Mouse (Mus musculus): ENCODE data around the gene C1ra. TPM values are rescaled to one million over a fixed set of nuclear protein-coding genes. Genes with fewer than 3 reads are reported as not detected.
"Not testable (repeated sequence)": the region's sequence is repeated elsewhere in the genome, so short reads cannot be mapped to it uniquely, and the experiment has no call there.

Gene C1ra
- polyA plus RNA-seq, 1 experiment from 2014 or later, result 0.20 TPM

DNA sequence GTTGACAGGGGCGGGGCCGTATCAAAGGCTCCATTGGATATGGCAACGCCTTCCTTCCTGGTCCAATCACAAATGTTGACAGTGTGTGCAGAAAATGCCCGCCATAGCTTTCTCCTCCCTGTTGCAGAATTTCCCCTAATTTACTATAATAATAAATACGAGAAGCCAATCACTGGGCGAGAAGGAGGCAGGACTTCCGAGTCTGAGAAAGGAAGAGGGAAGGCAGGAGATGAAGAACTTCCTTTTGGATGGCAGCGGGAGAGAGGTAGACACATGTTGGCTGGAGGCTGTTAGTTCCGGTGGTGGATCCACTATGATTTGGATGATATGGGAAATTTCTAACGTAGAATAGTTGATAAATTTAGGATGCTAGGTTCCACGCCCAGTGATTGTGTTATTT is 37.6 kb upstream of the C1ra start:
- no peak overlapping the region for H3K4me2 ChIP-seq (replicated peaks; ENCODE audit: low read depth, low read length)
- no peak overlapping the region for H3K27ac ChIP-seq (ENCODE audit: low read depth, low read length)
- no peak overlapping the region for H3K4me3 ChIP-seq (ENCODE audit: low read depth, low read length)
- WGBS, result 83% methylated on average over 11 of the region's 11 CpGs
- H3K9me3 ChIP-seq (ENCODE audit: control insufficient read depth, low read length), result no peaks in the 10 kb centered on the region
- DNase-seq (ENCODE audit: low spot score) (no peak), ATAC-seq (ENCODE audit: low FRiP score) (no peak)
- no peaks in the 10 kb centered on the region for H3K36me3 ChIP-seq (ENCODE audit: control insufficient read depth, insufficient read depth, low read length)
- no peak overlapping the region for H3K9ac ChIP-seq (ENCODE audit: low read depth, low read length)
- H3K27me3 ChIP-seq (ENCODE audit: control insufficient read depth, insufficient read depth, low read length), result no peaks in the 10 kb centered on the region
- H3K4me1 ChIP-seq (replicated peaks; ENCODE audit: control insufficient read depth, insufficient read depth, low read length), result no peaks in the 10 kb centered on the region

DNA sequence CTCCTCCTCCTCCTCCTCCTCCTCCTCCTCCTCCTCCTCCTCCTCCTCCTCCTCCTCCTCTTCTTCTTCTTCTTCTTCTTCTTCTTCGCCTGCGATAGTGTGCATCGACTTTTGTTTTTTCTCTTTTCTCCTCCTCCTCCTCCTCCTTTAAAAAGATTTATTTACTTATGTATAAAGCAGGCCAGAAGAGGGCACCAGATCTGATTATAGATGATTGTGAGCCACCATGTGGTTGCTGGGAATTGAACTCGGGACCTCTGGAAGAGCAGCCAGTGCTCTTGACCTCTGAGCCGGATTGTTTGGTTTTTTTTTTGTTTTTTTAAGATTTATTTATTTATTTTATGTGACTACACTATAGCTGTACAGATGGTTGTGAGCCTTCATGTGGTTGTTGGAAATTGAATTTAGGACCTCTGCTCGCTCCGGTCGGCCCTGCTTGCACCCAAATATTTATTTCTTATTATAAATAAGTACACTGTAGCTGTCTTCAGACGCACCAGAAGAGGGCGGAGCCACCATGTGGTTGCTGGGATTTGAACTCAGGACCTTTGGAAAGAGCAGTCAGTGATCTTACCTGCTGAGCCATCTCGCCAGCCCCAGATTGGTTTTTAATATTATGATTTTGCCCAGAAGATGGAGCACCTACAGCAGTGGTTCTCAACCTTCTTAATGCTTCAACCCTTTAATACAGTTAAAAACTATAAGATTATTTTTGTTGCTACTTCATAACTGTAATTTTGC is 36.7 kb upstream of the C1ra start:
- not testable (repeated sequence) for H3K27me3 ChIP-seq (ENCODE audit: control insufficient read depth, insufficient read depth, low read length); H3K4me1 ChIP-seq (replicated peaks; ENCODE audit: control insufficient read depth, insufficient read depth, low read length); ATAC-seq (ENCODE audit: low FRiP score); H3K9me3 ChIP-seq (ENCODE audit: control insufficient read depth, low read length); DNase-seq (ENCODE audit: low spot score); H3K36me3 ChIP-seq (ENCODE audit: control insufficient read depth, insufficient read depth, low read length); H3K27ac ChIP-seq (ENCODE audit: low read depth, low read length); H3K4me3 ChIP-seq (ENCODE audit: low read depth, low read length); H3K9ac ChIP-seq (ENCODE audit: low read depth, low read length); H3K4me2 ChIP-seq (replicated peaks; ENCODE audit: low read depth, low read length)
- 88% methylated on average over 8 of the region's 11 CpGs for WGBS

DNA sequence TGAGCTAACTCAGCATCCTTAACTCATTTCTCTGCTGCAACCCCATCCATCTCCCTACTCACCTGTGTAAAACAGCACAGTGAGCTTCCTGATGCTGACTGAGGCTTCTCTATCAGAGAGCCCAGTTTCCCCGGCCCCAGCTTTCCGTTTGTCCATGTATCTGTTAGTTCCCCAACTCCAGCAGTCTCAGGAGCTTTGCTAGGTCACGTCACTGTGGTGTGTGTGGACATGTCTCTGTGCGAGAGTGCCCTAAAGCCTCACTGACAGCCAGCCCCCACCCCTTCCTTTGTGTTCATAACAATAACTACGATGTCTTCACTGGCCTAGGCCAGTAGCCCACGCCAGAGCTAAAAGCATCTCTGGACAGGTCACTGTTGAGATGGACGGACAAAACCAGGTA is 36.0 kb upstream of the C1ra start:
- H3K27me3 ChIP-seq (ENCODE audit: control insufficient read depth, insufficient read depth, low read length), result no peaks in the 10 kb centered on the region
- H3K36me3 ChIP-seq (ENCODE audit: control insufficient read depth, insufficient read depth, low read length), result no peaks in the 10 kb centered on the region
- H3K27ac ChIP-seq (ENCODE audit: low read depth, low read length), result no peak overlapping the region
- no peaks in the 10 kb centered on the region for H3K9me3 ChIP-seq (ENCODE audit: control insufficient read depth, low read length)
- no peak overlapping the region for H3K4me2 ChIP-seq (replicated peaks; ENCODE audit: low read depth, low read length)
- ATAC-seq (ENCODE audit: low FRiP score) (no peak), DNase-seq (ENCODE audit: low spot score) (no peak)
- H3K4me1 ChIP-seq (replicated peaks; ENCODE audit: control insufficient read depth, insufficient read depth, low read length), result no peaks in the 10 kb centered on the region
- 76% methylated on average over 7 of the region's 7 CpGs for WGBS
- no peak overlapping the region for H3K9ac ChIP-seq (ENCODE audit: low read depth, low read length)
- H3K4me3 ChIP-seq (ENCODE audit: low read depth, low read length), result no peak overlapping the region

DNA sequence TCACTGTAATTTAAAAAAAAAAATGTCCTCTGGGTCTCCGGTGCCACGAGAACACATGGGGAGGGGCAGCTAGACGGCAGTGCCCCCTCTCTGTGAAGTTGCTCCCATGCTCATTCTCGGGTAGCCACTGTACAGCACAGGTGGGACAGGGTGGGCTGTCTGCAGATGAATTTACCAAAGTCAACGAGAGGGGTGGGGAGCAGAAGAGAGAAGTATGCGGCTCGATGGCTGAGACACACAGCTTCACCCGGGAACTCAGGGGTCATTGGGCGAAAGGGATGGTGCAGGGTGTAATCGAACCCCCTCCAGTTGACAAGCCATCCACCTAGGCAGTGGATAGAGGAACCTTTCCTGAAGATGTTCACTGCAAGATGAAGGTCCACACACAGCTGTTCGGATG is 35.4 kb upstream of the C1ra start:
- no peak overlapping the region for H3K9ac ChIP-seq (ENCODE audit: low read depth, low read length)
- 85% methylated on average over 11 of the region's 11 CpGs for WGBS
- H3K36me3 ChIP-seq (ENCODE audit: control insufficient read depth, insufficient read depth, low read length), result no peaks in the 10 kb centered on the region
- H3K27ac ChIP-seq (ENCODE audit: low read depth, low read length), result no peak overlapping the region
- H3K9me3 ChIP-seq (ENCODE audit: control insufficient read depth, low read length), result no peaks in the 10 kb centered on the region
- DNase-seq (ENCODE audit: low spot score) (no peak), ATAC-seq (ENCODE audit: low FRiP score) (no peak)
- no peaks in the 10 kb centered on the region for H3K27me3 ChIP-seq (ENCODE audit: control insufficient read depth, insufficient read depth, low read length)
- no peak overlapping the region for H3K4me2 ChIP-seq (replicated peaks; ENCODE audit: low read depth, low read length)
- H3K4me1 ChIP-seq (replicated peaks; ENCODE audit: control insufficient read depth, insufficient read depth, low read length), result no peaks in the 10 kb centered on the region
- H3K4me3 ChIP-seq (ENCODE audit: low read depth, low read length), result no peak overlapping the region

DNA sequence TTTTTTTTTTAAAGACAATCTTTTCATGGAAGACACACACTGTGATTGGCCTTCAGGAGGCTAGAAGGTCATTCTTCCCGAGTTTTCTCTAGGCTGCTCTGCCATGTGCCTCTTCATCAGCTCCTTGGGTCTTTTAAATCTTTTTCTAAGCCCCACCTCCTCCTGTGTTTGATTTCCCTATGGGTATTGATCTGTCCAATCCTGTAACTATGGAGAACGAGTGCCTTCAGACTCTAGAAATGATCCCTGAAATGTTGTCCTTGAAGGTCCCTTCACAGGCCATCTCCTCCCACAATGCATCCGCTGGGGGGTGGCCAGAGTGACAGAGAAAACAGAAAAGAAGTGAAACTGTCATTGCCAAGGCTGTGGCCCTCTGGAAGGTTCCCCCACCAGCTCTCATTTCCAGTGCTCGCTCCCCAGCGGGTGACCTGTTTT is 35.0 kb upstream of the C1ra start:
- ATAC-seq (ENCODE audit: low FRiP score) (no peak), DNase-seq (ENCODE audit: low spot score) (no peak)
- WGBS, result 69% methylated on average over 5 of the region's 5 CpGs
- Histone ChIP-seq H3K36me3 (ENCODE audit: control insufficient read depth, insufficient read depth, low read length) (no peaks in the 10 kb centered on the region), H3K4me3 (ENCODE audit: low read depth, low read length) (no peak overlapping the region), H3K27me3 (ENCODE audit: control insufficient read depth, insufficient read depth, low read length) (no peaks in the 10 kb centered on the region), H3K9ac (ENCODE audit: low read depth, low read length) (no peak overlapping the region), H3K4me2 (replicated peaks; ENCODE audit: low read depth, low read length) (no peak overlapping the region), H3K27ac (ENCODE audit: low read depth, low read length) (no peak overlapping the region), H3K4me1 (replicated peaks; ENCODE audit: control insufficient read depth, insufficient read depth, low read length) (no peaks in the 10 kb centered on the region), H3K9me3 (ENCODE audit: control insufficient read depth, low read length) (no peaks in the 10 kb centered on the region)

DNA sequence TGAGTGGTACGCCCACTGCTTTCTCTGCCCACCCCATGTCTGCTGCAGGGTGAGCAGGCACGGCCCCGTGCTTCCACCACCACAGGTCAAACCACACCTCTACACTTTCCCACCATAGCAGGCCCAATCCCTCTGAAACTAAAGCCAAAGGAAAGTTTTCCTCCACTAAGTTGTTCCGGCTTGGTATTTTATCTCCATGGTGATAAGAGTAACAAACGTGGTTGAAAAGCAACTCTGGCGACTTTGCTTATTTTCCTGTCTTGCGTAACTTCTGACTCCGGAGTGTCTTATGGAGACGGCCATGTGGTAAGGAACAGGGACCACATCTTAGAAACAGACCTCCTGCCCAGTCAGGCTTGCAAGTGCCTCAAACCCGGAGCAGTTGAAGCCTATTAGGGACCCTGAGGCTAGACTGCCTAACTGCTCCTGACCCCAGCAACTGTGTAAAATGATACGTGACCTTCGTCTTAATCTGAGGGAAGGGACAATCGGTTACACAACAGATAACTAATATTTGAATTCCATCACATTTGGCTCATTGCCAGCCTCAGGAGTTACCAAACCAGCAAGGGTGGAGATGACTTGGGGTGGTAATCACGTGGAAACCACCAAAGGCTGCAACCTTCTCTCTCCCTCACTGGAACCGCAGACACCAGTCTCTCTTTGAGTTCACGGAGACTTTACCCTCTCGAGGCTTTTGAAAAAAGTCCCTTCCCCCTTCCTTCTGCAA is 34.1 kb upstream of the C1ra start:
- no peaks in the 10 kb centered on the region for H3K4me1 ChIP-seq (replicated peaks; ENCODE audit: control insufficient read depth, insufficient read depth, low read length)
- no peaks in the 10 kb centered on the region for H3K27me3 ChIP-seq (ENCODE audit: control insufficient read depth, insufficient read depth, low read length)
- DNase-seq (ENCODE audit: low spot score) (no peak), ATAC-seq (ENCODE audit: low FRiP score) (no peak)
- WGBS, result 77% methylated on average over 17 of the region's 17 CpGs
- no peak overlapping the region for H3K4me3 ChIP-seq (ENCODE audit: low read depth, low read length)
- H3K9me3 ChIP-seq (ENCODE audit: control insufficient read depth, low read length), result no peaks in the 10 kb centered on the region
- H3K27ac ChIP-seq (ENCODE audit: low read depth, low read length), result no peak overlapping the region
- no peak overlapping the region for H3K9ac ChIP-seq (ENCODE audit: low read depth, low read length)
- H3K4me2 ChIP-seq (replicated peaks; ENCODE audit: low read depth, low read length), result no peak overlapping the region
- no peaks in the 10 kb centered on the region for H3K36me3 ChIP-seq (ENCODE audit: control insufficient read depth, insufficient read depth, low read length)

DNA sequence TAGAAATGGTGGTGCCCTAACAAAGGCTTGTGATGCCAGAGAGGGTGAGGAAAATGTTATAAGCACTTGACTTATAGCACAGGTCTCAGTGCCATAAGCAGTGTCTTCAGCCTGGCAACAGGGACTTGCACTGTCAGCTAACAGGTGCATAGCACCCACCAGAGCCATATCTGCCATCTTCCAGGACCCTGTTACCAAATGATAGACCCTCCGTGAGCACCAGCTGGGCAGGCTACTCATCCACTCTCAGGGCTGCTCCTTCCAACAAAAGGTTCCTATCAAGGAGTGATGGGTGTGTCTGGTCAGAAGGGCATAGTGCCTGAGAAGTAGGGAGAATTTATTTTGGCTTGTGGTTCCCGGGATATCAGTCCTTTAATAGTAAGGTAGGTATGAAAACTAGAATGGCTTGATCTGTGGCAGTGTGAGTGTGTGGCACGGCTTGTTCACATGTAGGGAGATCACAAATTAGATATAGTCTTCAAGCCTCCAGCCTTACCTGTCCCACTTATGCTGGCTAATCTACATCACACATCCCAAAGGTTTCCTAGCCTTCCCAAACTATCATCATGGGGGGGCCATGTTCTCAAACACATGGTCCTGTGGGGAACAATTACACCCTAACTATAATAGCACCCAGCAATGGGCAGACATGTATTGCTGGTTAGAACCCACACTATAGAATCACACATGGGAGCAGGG is 33.2 kb upstream of the C1ra start:
- H3K4me1 ChIP-seq (replicated peaks; ENCODE audit: control insufficient read depth, insufficient read depth, low read length), result no peaks in the 10 kb centered on the region
- H3K27me3 ChIP-seq (ENCODE audit: control insufficient read depth, insufficient read depth, low read length), result no peaks in the 10 kb centered on the region
- H3K4me3 ChIP-seq (ENCODE audit: low read depth, low read length), result no peak overlapping the region
- H3K4me2 ChIP-seq (replicated peaks; ENCODE audit: low read depth, low read length), result no peak overlapping the region
- no peaks in the 10 kb centered on the region for H3K36me3 ChIP-seq (ENCODE audit: control insufficient read depth, insufficient read depth, low read length)
- H3K9me3 ChIP-seq (ENCODE audit: control insufficient read depth, low read length), result no peaks in the 10 kb centered on the region
- H3K9ac ChIP-seq (ENCODE audit: low read depth, low read length), result no peak overlapping the region
- H3K27ac ChIP-seq (ENCODE audit: low read depth, low read length), result no peak overlapping the region
- DNase-seq (ENCODE audit: low spot score) (no peak), ATAC-seq (ENCODE audit: low FRiP score) (no peak)
- 84% methylated on average over 3 of the region's 3 CpGs for WGBS

DNA sequence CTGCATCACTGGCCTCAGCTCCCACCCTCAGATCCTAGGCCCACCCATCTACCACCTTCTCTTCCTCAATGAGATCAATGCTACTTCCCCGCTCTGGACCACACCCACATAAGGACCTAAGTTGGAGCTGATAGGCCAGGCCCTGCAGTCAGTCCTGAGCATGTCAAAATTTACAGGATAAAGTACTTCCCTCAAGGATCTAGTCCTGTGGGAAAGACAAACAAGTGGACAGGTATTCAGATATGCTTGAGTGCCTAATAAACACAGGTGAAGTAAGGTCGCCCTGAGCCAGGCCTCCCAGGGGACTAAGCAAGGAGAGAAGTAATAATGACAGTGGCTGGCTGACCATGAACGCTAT is 32.7 kb upstream of the C1ra start:
- H3K36me3 ChIP-seq (ENCODE audit: control insufficient read depth, insufficient read depth, low read length), result no peaks in the 10 kb centered on the region
- no peak for ATAC-seq (ENCODE audit: low FRiP score)
- H3K27me3 ChIP-seq (ENCODE audit: control insufficient read depth, insufficient read depth, low read length), result no peaks in the 10 kb centered on the region
- H3K9me3 ChIP-seq (ENCODE audit: control insufficient read depth, low read length), result no peaks in the 10 kb centered on the region
- no peak overlapping the region for H3K27ac ChIP-seq (ENCODE audit: low read depth, low read length)
- no peak for DNase-seq (ENCODE audit: low spot score)
- H3K4me1 ChIP-seq (replicated peaks; ENCODE audit: control insufficient read depth, insufficient read depth, low read length), result no peaks in the 10 kb centered on the region
- WGBS, result 90% methylated on average over 3 of the region's 3 CpGs
- H3K9ac ChIP-seq (ENCODE audit: low read depth, low read length), result no peak overlapping the region
- H3K4me3 ChIP-seq (ENCODE audit: low read depth, low read length), result no peak overlapping the region
- no peak overlapping the region for H3K4me2 ChIP-seq (replicated peaks; ENCODE audit: low read depth, low read length)

Measured in hindbrain, embryonic 11.5 days (tissue).